Mouse (Mus musculus) stomach, postnatal 0 days (tissue): ENCODE results near the gene Aatk.

Source experiments
- CTCF ChIP-seq: IDR thresholded peaks from 2 replicates; pipeline ENCODE4 v1.5.1; 2016; ENCODE audit warnings: antibody characterized with exemption, low read depth, mild to moderate bottlenecking, moderate library complexity
- EP300 ChIP-seq: optimal IDR thresholded peaks from 2 replicates; pipeline ENCODE3; 2016; ENCODE audit warnings: antibody characterized with exemption

- TF ChIP-seq CTCF (no peak), EP300 (no peak)
These were observed 86.3 kb downstream of the Aatk start for GRCm38 (mm10) chr11:119960671-119961070.
